Mouse (Mus musculus) heart, adult 2 months (tissue): ENCODE results near the gene Pias4.

Experiments used
- CTCF ChIP-seq: fragments of 200-600 bp; IDR thresholded peaks from 2 replicates; pipeline ENCODE4 v1.8.1; 2022; ENCODE audit warnings: antibody characterized with exemption, mild to moderate bottlenecking, moderate library complexity
- EP300 ChIP-seq: fragments of 200-500 bp; IDR thresholded peaks from 2 replicates; pipeline ENCODE4 v1.6.1; 2011; ENCODE audit warnings: low read depth, low read length, control low read depth; ENCODE audit not compliant: insufficient read depth

- peak; percentile 14; the same call in 1 of the 2 replicates for TF ChIP-seq CTCF
- TF ChIP-seq EP300 = no peak; the same call in 1 of the 2 replicates
Observed at GRCm38 (mm10) chr10:81202978-81203720, 35.4 kb upstream of the Pias4 start.
